Mouse (Mus musculus): ENCODE results near the gene Gm3252.
"Not testable (repeated sequence)": the region's sequence is repeated elsewhere in the genome, so short reads cannot be mapped to it uniquely, and the experiment has no call there.

DNA sequence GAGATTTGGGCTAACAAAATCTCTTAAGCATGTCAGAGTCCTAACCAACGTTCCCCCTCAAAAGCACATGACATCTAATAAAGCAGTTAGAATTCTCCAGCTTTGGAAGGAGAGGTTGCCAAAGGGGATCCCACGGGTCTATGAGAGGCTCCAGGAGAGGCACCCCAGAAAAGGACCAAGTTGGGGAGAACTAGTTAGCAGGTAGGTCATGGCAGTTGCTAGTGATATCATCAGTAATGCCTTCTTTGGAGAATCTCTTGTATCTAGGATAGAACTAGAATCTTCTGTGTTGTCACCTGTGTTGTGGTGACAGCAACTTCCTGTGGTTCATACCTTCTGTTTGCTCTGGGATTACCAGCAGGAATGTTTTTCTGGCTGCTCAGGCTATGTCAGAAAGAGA is 17.6 kb upstream of the Gm3252 start, which contains the start of gene Gm7876:
- TF ChIP-seq CTCF, EP300 (IDR thresholded peaks at IDR 0.05): not testable (repeated sequence)

All from lung, postnatal 0 days (tissue).